Mouse (Mus musculus) hindbrain, embryonic 11.5 days (tissue): ENCODE data around the gene Kptn. TPM values are rescaled to one million over a fixed set of nuclear protein-coding genes. Genes with fewer than 3 reads are reported as not detected.

ENCODE experiments used
- polyA plus RNA-seq: library from polyadenylated mRNA; unstranded; fragments of >200 nt; fragmentation: Nextera tagmentation; extraction: Ambion mirVana; gene quantifications from 2 replicates; pipeline ENCODE4 v1.2.1, GENCODE M21; 2014

The Kptn gene
- polyA plus RNA-seq, 1 experiment from 2014 or later: 21.7 TPM

Other genes with a start within 250 kb of the Kptn start
- gene Crx, start 239.9 kb upstream of the Kptn start, polyA plus RNA-seq: not detected in 2 replicates
- gene Crxos, start 237.3 kb upstream of the Kptn start, polyA plus RNA-seq: not detected in 2 replicates
- gene Selenow, start 197.5 kb upstream of the Kptn start, polyA plus RNA-seq: 988 and 1,001 TPM in 2 replicates
- 176 and 180 TPM in 2 replicates for gene Nop53, start 173.8 kb upstream of the Kptn start, polyA plus RNA-seq
- 6.4 and 10.9 TPM in 2 replicates for gene Ehd2, start 152.3 kb upstream of the Kptn start, polyA plus RNA-seq
- 6.6 and 9.2 TPM in 2 replicates for gene Bicra, start 72.0 kb upstream of the Kptn start, polyA plus RNA-seq
- not detected in 2 replicates for gene Zfp541, start 58.1 kb upstream of the Kptn start, polyA plus RNA-seq
- gene Napa, start 21.4 kb upstream of the Kptn start, polyA plus RNA-seq: 176 and 177 TPM in 2 replicates
- 0.84 and 1.0 TPM in 2 replicates for gene Slc8a2, start 9.9 kb downstream of the Kptn start, polyA plus RNA-seq
- gene Meis3, start 55.2 kb downstream of the Kptn start, polyA plus RNA-seq: 122 and 135 TPM in 2 replicates
- 7.9 and 9.1 TPM in 2 replicates for gene Dhx34, start 102.1 kb downstream of the Kptn start, polyA plus RNA-seq
- 0.04 and 0.11 TPM in 2 replicates for gene C5ar2, start 124.3 kb downstream of the Kptn start, polyA plus RNA-seq
- gene C5ar1, start 139.6 kb downstream of the Kptn start, polyA plus RNA-seq: 0.46 and 1.3 TPM in 2 replicates
- gene Inafm1, start 153.7 kb downstream of the Kptn start, polyA plus RNA-seq: 11.0 and 13.8 TPM in 2 replicates
- gene Ccdc9, start 166.9 kb downstream of the Kptn start, polyA plus RNA-seq: 18.2 and 19.2 TPM in 2 replicates
- 6.4 and 8.1 TPM in 2 replicates for gene Bbc3, start 188.5 kb downstream of the Kptn start, polyA plus RNA-seq